Comparison of ENCODE assay signal across 8 mouse cellular contexts in the genomic region with DNA sequence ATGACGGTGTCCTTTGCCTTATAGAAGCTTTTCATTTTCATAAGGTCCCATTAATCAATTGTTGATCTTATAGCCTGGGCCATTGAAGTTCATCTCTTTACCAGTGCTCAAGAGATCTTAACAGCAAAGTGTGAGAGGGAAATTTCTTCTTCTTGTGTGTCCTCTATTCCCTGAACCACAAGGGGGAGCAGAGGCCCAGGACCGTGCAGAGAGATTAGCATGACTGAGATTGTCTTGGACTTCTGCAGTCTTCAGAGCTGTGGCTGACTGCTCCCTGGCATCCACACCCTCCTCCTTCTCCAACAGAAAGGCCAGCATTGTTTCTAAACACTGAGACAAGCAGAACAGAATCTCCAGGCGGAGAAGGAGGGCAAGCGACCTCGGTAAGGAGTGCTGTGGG. TPM values are rescaled to one million over a fixed set of nuclear protein-coding genes. Genes with fewer than 3 reads are reported as not detected.
DNase-seq lines count a peak whose midpoint lies in the region; ATAC-seq and TF ChIP-seq lines count a peak whose summit lies in the region.

No protein-coding gene starts in this region.

- no peak for ATAC-seq in embryonic facial prominence, embryonic 11.5 days (replicated peaks; ENCODE audit: insufficient number of reproducible peaks, low FRiP score, low TSS enrichment, low read depth)

- no peak overlapping the region for H3K4me2 ChIP-seq in embryonic facial prominence, embryonic 11.5 days (ENCODE audit: low read depth, low read length)

- no peak overlapping the region for H3K4me3 ChIP-seq in spleen, adult 2 months (ENCODE audit: extremely low read depth, insufficient read depth, insufficient read length)
- no peak overlapping the region for H3K4me3 ChIP-seq in embryonic facial prominence, embryonic 11.5 days (ENCODE audit: low read depth, low read length)

- no peaks in the 10 kb centered on the region for H3K36me3 ChIP-seq in spleen, adult 2 months (ENCODE audit: control insufficient read depth, insufficient read depth, low read length)
- no peaks in the 10 kb centered on the region for H3K36me3 ChIP-seq in embryonic facial prominence, embryonic 11.5 days (replicated peaks; ENCODE audit: control insufficient read depth, insufficient read depth, low read depth, low read length)

- H3K27ac ChIP-seq in spleen, adult 2 months (ENCODE audit: insufficient read depth, low read length) = no peak overlapping the region
- H3K27ac ChIP-seq in embryonic facial prominence, embryonic 11.5 days (replicated peaks; ENCODE audit: low read depth, low read length) = no peak overlapping the region

- 60% methylated on average over 5 of the region's 5 CpGs for WGBS in spleen, adult 2 months
- 35% methylated on average over 5 of the region's 5 CpGs for WGBS in embryonic facial prominence, embryonic 11.5 days

- H3K27me3 ChIP-seq in spleen, adult 2 months (ENCODE audit: control insufficient read depth, insufficient read depth, low read length) = no peaks in the 10 kb centered on the region
- no peaks in the 10 kb centered on the region for H3K27me3 ChIP-seq in embryonic facial prominence, embryonic 11.5 days (ENCODE audit: control insufficient read depth, insufficient read depth, low read length)

- TF ChIP-seq POLR2A in spleen, adult 2 months (IDR thresholded peaks at IDR 0.05; ENCODE audit: low read depth, low read length) = no peak

- no peak overlapping the region for H3K9ac ChIP-seq in embryonic facial prominence, embryonic 11.5 days (replicated peaks; ENCODE audit: low read length)

- H3K9me3 ChIP-seq in embryonic facial prominence, embryonic 11.5 days (replicated peaks; ENCODE audit: control insufficient read depth, low read length) = no peaks in the 10 kb centered on the region

- peak; percentile 34 for DNase-seq in gastrocnemius, adult 18-20 months (ENCODE audit: low spot score)
- no peak for DNase-seq in gastrocnemius, postnatal 4 days (ENCODE audit: low spot score in 2 of 2)
- no peak for DNase-seq in spleen, adult 2 months (ENCODE audit: low read depth in 1 of 2, low spot score in 2 of 2)
- DNase-seq in spleen, adult 12 weeks (ENCODE audit: low spot score) = no peak
- DNase-seq in embryonic facial prominence, embryonic 11.5 days (ENCODE audit: low spot score) = peak; percentile 47
- peak; percentile 45 to 49 for DNase-seq in kidney, postnatal 25 days
- DNase-seq in right cerebral cortex, postnatal 4 days = peak; percentile 17
- DNase-seq in neural tube, embryonic 10.5 days (ENCODE audit: extremely low spot score, low spot score) = no peak

- peak; percentile 26; the same call in 1 of the 2 replicates for TF ChIP-seq CTCF in spleen, adult 2 months (IDR thresholded peaks at IDR 0.05; ENCODE audit: extremely low read depth, insufficient read depth, insufficient read length, insufficient replicate concordance)

- H3K4me1 ChIP-seq in spleen, adult 2 months (ENCODE audit: control insufficient read depth, insufficient read depth, insufficient read length) = no peaks in the 10 kb centered on the region
- no peaks in the 10 kb centered on the region for H3K4me1 ChIP-seq in embryonic facial prominence, embryonic 11.5 days (ENCODE audit: control insufficient read depth, insufficient read depth, low read length)

RNA-seq across cellular contexts. Expression of a gene that starts 11.0 kb away (rescaled TPM):
- 10 to 100 TPM; 35.0 to 46.0 TPM for total RNA-seq in gastrocnemius, adult 18-20 months (2021)
- total RNA-seq in gastrocnemius, postnatal 4 days (2021) = 10 to 100 TPM; 68.6 to 71.5 TPM
- polyA plus RNA-seq in spleen, adult 2 months (2012; rRNA removed) = 42.8 and 65.2 TPM in 2 replicates
- polyA plus RNA-seq in embryonic facial prominence, embryonic 11.5 days (2014; fragmentation: Nextera tagmentation; extraction: Ambion mirVana) = 46.1 and 51.4 TPM in 2 replicates

RNA-seq across cellular contexts. Expression of a gene that starts 22.2 kb away (rescaled TPM):
- total RNA-seq in gastrocnemius, adult 18-20 months (2021) = 10 to 100 TPM; 42.9 to 43.1 TPM
- total RNA-seq in gastrocnemius, postnatal 4 days (2021) = 10 to 100 TPM; 52.3 to 58.3 TPM
- 8.1 and 9.5 TPM in 2 replicates for polyA plus RNA-seq in spleen, adult 2 months (2012; rRNA removed)
- 30.2 and 34.2 TPM in 2 replicates for polyA plus RNA-seq in embryonic facial prominence, embryonic 11.5 days (2014; fragmentation: Nextera tagmentation; extraction: Ambion mirVana)

Comparison
In these comparisons a context has a peak if more than half of its experiments do, and no peak if none do; other contexts are left out.
1. DNase-seq: peak in gastrocnemius, adult 18-20 months (single experiment), embryonic facial prominence, embryonic 11.5 days (single experiment), kidney, postnatal 25 days (2 of 2) and right cerebral cortex, postnatal 4 days (single experiment); none in gastrocnemius, postnatal 4 days (0 of 2), spleen, adult 2 months (0 of 2), spleen, adult 12 weeks (single experiment) and neural tube, embryonic 10.5 days (single experiment).